Mouse (Mus musculus) liver, embryonic 11.5 days (tissue): ENCODE measurements around the gene Aida. TPM values are rescaled to one million over a fixed set of nuclear protein-coding genes. Genes with fewer than 3 reads are reported as not detected.

Experiments used
- ATAC-seq: fragments of 200-750 bp; cut with Nextera tagmentation; replicated peaks from 2 replicates; pipeline ENCODE4 v1.8.0; 2017; ENCODE audit warnings: moderate number of reproducible peaks, mild to moderate bottlenecking, moderate TSS enrichment, moderate library complexity; ENCODE audit not compliant: low FRiP score
- DNase-seq: peaks from one replicate; pipeline ENCODE4 v3.0.0-alpha.2; 2017; ENCODE audit warnings: low spot score
- H3K27ac ChIP-seq: fragments of 300-500 bp; sonication (generic); 2 replicates; pipeline ENCODE4 v1.5.1; 2014; ENCODE audit warnings: mild to moderate bottlenecking, low read depth, low read length, control low read depth
- H3K27me3 ChIP-seq: fragments of 300-500 bp; sonication (generic); replicated peaks from 2 replicates; pipeline ENCODE4 v1.6.1; 2014; ENCODE audit warnings: low read length, mixed read lengths; ENCODE audit not compliant: control insufficient read depth, insufficient read depth
- H3K36me3 ChIP-seq: fragments of 300-500 bp; sonication (generic); 2 replicates; pipeline ENCODE4 v1.6.1; 2014; ENCODE audit warnings: mild to moderate bottlenecking, low read length, moderate library complexity, mixed read lengths; ENCODE audit not compliant: control insufficient read depth, insufficient read depth
- H3K4me1 ChIP-seq: fragments of 300-500 bp; sonication (generic); replicated peaks from 2 replicates; pipeline ENCODE4 v1.6.1; 2014; ENCODE audit warnings: low read length, mixed read lengths; ENCODE audit not compliant: control insufficient read depth, insufficient read depth
- H3K4me2 ChIP-seq: fragments of 300-500 bp; sonication (generic); 2 replicates; pipeline ENCODE4 v1.6.1; 2014; ENCODE audit warnings: mild to moderate bottlenecking, control low read depth, moderate library complexity
- H3K4me3 ChIP-seq: fragments of 300-500 bp; sonication (generic); 2 replicates; pipeline ENCODE4 v1.5.1; 2014; ENCODE audit warnings: low read depth, low read length, control low read depth
- H3K9ac ChIP-seq: fragments of 300-500 bp; sonication (generic); 2 replicates; pipeline ENCODE4 v1.6.1; 2014; ENCODE audit warnings: low read depth, low read length, control low read depth
- H3K9me3 ChIP-seq: fragments of 300-500 bp; sonication (generic); 2 replicates; pipeline ENCODE4 v1.6.1; 2016; ENCODE audit warnings: low read length, inconsistent platforms, mixed read lengths; ENCODE audit not compliant: control insufficient read depth
- WGBS: fragments of 180-500 bp; shearing (Covaris S2); extraction: QIAGEN DNeasy Blood & Tissue Kit; methylation state at CpG from one replicate; pipeline ENCODE4 v1.1.7; 2014; 5-methylcytosine and 5-hydroxymethylcytosine counted together
- polyA plus RNA-seq: library from polyadenylated mRNA; unstranded; fragments of >200 nt; fragmentation: Nextera tagmentation; extraction: Ambion mirVana; gene quantifications from 2 replicates; pipeline ENCODE4 v1.2.1, GENCODE M21; 2014

Aida gene
- polyA plus RNA-seq, 1 experiment from 2014 or later: 21.1 TPM

DNA sequence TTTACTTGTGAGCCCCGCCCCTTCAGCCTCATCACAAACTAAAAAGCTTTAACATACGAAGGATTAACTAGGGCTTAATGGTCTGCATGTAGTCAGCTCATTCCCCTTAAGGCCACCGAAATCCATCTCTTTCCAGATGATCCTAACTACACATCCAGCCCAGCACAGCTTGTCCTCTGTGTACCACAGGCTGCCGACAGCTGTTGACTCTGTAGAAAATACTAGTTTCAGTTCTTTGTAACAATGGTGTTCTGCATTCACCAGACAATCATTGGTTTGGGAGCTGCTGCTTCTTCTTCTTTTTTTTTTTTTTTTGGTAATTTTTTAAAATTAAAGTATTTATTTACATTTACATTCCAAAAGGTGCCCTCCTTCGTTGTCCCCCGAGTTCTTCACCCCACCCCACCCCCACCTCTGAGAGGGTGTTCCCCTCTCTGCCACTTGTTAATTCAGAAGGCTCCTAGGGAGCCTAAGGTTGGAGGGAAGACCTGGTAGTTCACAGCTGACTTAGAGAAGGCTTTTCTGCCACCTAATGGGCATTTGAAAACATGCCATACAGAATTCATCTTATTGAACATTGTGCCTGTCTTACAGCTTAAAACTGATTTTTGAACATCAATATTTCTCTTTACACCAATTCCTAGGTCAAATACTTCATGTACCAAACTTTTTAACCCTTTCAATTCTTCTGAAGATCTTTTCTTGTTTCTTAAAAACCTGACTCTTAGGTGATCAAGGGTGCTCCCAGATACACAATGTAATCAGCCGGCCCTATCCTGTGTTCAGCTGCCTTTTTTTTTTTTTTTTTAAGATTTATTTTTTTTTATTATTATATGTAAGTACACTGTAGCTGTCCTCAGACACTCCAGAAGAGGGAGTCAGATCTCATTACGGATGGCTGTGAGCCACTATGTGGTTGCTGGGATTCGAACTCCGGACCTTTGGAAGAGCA, 23.2 kb upstream of the Aida start:
- DNase-seq: no peak
- 59% methylated on average over 10 of the region's 10 CpGs for WGBS
- H3K9me3 ChIP-seq: no peaks in the 10 kb centered on the region
- H3K4me1 ChIP-seq: no peaks in the 10 kb centered on the region
- H3K27ac ChIP-seq: no peak overlapping the region
- ATAC-seq: 0 out of 2 replicates have a peak, but pooled peaks have one; percentile 58
- no peak overlapping the region for H3K4me2 ChIP-seq
- no peaks in the 10 kb centered on the region for H3K27me3 ChIP-seq
- H3K36me3 ChIP-seq: no peaks in the 10 kb centered on the region
- H3K4me3 ChIP-seq: no peak overlapping the region
- no peak overlapping the region for H3K9ac ChIP-seq

DNA sequence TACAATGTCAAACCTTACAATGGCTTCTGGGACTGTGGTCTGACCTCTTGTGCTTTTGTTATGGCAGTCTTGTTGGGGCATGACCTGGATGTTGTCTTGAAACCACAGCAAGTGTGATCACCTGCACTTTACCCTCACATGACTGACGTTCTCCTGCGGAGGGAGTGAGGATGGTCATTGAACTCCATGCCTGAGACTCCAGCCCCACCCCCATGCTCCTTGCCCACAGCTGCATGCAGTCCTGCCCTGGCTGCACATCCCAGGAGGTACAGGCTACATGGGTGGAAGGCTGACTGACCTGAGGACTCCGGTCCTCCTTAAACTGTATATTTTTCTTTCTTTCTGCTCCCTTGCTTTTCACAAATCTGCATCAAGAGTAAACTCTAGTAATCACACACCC, 22.0 kb upstream of the Aida start:
- ATAC-seq: no peak

DNA sequence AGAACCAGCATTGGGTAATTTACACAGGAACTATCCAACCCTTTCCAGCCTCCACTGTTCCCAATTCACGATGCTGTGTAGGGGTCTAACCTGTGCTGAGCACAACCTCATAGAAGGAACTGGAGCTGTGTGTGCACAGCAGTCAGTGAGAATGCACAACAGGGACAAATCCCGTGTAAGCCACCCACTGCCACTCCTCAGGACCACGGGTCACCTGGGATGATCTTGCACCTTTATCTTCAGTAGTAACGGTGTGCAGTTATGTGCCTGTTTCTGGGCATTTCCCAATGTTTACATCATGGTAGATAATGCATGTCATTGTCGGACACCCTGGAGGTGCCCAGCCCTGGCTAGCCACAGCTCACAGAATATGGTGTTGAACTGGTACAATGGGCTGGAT, 20.6 kb upstream of the Aida start:
- Histone ChIP-seq H3K4me1 (no peaks in the 10 kb centered on the region), H3K27ac (no peak overlapping the region), H3K9me3 (no peaks in the 10 kb centered on the region), H3K36me3 (peaks cover 7% of the 10 kb centered on the region; the same call in 1 of the 2 replicates), H3K4me2 (no peak overlapping the region), H3K9ac (no peak overlapping the region), H3K27me3 (no peaks in the 10 kb centered on the region), H3K4me3 (no peak overlapping the region)
- ATAC-seq (no peak), DNase-seq (no peak)
- WGBS: 63% methylated on average over 5 of the region's 5 CpGs

More for the DNA sequence above, 22.0 kb upstream of the Aida start:
- H3K27ac ChIP-seq: no peak overlapping the region
- H3K9ac ChIP-seq: no peak overlapping the region
- H3K36me3 ChIP-seq: 0 out of 2 replicates have a peak, but pooled peaks cover 2% of the 10 kb centered on the region
- H3K27me3 ChIP-seq: no peaks in the 10 kb centered on the region
- no peak overlapping the region for H3K4me2 ChIP-seq
- 75% methylated on average over 3 of the region's 3 CpGs for WGBS
- no peak for DNase-seq
- H3K4me1 ChIP-seq: no peaks in the 10 kb centered on the region
- no peaks in the 10 kb centered on the region for H3K9me3 ChIP-seq
- no peak overlapping the region for H3K4me3 ChIP-seq

DNA sequence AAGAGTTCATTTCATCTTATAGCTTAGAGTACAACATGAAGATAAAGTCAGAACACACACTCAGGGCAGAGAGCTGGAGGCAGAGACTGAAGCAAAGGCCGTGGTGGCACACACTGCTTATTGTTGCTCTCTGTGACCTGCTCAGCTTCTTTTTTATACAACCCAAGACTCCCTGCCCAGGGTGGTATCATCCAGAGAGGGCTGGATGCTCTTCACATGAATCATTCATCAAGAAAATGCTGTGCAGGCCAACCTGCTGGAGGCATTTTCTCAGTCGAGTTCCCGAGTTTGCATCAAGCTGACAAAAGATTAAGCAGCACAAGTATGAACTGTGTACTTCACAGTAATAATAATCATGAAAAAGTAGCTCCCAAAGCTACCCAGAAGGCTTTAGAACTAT, 8.0 kb upstream of the Aida start:
- Histone ChIP-seq H3K27ac (no peak overlapping the region), H3K9me3 (no peaks in the 10 kb centered on the region), H3K4me1 (no peaks in the 10 kb centered on the region), H3K4me3 (no peak overlapping the region), H3K27me3 (no peaks in the 10 kb centered on the region), H3K4me2 (no peak overlapping the region), H3K36me3 (peaks cover 36% of the 10 kb centered on the region), H3K9ac (no peak overlapping the region)
- 84% methylated on average over 3 of the region's 3 CpGs for WGBS
- DNase-seq (no peak), ATAC-seq (no peak)

DNA sequence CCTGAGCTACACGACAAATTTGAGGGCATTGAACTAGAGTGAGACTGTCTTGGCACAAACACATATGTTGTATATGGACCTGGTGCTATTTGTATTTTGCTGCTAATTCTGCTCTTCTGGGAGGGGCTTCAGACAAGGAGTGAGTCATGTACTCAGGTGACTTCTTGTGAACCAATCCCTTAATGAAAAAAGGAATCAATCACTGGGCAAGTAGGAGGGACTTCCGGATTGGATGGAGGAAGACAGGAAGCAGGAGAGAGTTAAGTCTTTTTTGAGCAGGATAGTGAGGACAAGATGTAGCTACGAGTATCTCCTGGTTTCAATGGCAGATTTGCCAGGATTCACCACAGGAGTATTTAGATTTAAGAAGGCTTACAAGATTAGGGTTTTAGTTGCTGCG, 6.8 kb upstream of the Aida start:
- no peak for DNase-seq
- H3K4me3 ChIP-seq: no peak overlapping the region
- no peaks in the 10 kb centered on the region for H3K4me1 ChIP-seq
- no peak overlapping the region for H3K9ac ChIP-seq
- H3K36me3 ChIP-seq: peaks cover 28% of the 10 kb centered on the region
- no peaks in the 10 kb centered on the region for H3K27me3 ChIP-seq
- 93% methylated on average over 4 of the region's 4 CpGs for WGBS
- no peak for ATAC-seq
- H3K9me3 ChIP-seq: no peaks in the 10 kb centered on the region
- no peak overlapping the region for H3K4me2 ChIP-seq
- H3K27ac ChIP-seq: no peak overlapping the region

DNA sequence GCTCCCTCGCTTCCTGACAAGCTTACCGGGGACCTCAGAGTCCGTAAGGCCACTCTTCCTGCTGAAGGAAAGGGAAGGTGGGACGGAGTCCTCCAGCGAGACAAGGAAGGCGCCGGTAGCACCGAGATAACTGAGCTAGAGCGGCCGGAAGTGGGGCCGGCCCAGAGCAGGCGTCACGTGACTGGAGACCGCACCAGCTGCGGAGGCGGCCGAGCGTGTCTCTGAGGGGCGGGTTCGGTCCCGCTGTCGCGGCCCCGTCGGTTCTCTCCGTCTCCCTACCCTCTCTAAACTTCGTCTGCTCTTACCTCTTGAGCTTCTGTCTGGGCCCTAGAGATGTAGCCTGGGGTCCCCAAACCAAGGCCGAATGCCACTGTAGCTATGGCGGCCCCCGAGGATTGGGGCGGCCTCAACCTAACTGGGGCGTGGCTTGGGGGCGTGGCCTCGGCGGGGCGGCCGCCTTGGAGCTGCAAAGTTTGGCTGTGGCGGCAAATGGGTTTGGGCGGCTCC, 540 bp downstream of the Aida start, which contains the start of gene Brox:
Gene Brox, minus strand, starts transcription at position 393 of the 507 bp plus-strand sequence.
- Histone ChIP-seq H3K9ac (peak within 1 kb of the TSS; percentile 54), H3K4me2 (peak within 1 kb of the TSS; percentile 60), H3K4me1 (no peaks in the 10 kb centered on the region), H3K27me3 (no peaks in the 10 kb centered on the region), H3K9me3 (no peaks in the 10 kb centered on the region), H3K36me3 (no peaks in the 10 kb centered on the region), H3K27ac (peak within 1 kb of the TSS; percentile 36; the same call in 1 of the 2 replicates), H3K4me3 (peak within 1 kb of the TSS; percentile 57)
- peak; percentile 97 for DNase-seq
- peak; percentile 87 for ATAC-seq
- under 1% methylated on average over 39 of the region's 39 CpGs for WGBS

DNA sequence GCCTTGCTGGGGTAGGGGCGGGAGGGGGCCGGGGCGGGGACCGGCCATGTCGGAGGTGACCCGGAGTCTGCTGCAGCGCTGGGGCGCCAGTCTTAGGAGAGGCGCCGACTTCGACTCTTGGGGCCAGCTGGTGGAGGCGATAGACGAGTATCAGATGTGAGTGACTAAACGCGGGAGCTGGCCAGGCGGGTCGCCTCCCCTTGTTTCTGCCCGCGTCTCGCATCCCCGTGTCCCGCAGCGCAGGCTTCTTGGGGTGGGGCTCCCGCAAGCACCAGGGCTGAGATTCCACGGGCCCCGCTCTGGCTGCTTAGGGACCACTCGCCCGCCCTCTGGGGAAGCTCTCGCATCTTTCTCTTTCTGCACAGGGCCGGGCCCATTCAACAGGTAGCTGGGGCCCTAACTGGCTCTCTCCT, 1.1 kb downstream of the Aida start:
- Histone ChIP-seq H3K36me3 (no peaks in the 10 kb centered on the region), H3K27ac (peak overlapping the region; percentile 36; the same call in 1 of the 2 replicates), H3K4me2 (peak overlapping the region; percentile 60), H3K4me1 (no peaks in the 10 kb centered on the region), H3K27me3 (no peaks in the 10 kb centered on the region), H3K9me3 (no peaks in the 10 kb centered on the region), H3K9ac (peak overlapping the region; percentile 54), H3K4me3 (peak overlapping the region; percentile 57)
- DNase-seq (peak; percentile 75), ATAC-seq (peak; percentile 60)
- WGBS: under 1% methylated on average over 30 of the region's 30 CpGs

DNA sequence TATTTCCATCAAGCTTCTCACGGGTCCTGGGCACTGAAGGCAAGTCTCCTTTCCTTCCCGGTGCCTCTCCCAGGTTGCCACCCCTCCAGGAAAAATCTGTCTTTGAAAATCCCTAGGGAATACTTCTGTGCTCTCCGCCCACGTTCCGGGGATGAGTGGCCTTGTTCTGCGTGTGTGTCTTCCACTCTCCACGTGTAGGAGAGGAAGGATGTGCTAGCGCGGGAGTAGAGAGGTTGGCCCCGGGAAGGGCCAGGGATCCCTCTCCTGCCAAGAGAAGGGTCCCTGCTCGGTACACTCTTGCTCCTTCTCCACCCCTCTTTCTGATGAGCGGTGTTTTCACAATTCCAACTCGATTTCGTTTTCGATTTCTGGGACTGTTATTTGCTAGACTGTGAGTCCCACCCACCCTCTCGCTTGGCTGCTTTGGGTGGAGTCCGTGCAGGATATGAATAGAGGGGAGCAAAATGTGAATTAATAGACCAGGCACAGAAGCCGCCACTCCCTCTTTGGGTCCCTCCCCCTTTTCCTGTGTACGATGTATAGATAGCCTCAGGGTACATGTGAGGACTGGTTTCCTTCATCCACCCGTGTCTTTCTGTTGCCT, 1.6 kb downstream of the Aida start:
- Histone ChIP-seq H3K4me3 (peak overlapping the region; percentile 57), H3K9ac (peak overlapping the region; percentile 54), H3K9me3 (no peaks in the 10 kb centered on the region), H3K4me2 (peak overlapping the region; percentile 60), H3K27me3 (no peaks in the 10 kb centered on the region), H3K27ac (peak overlapping the region; percentile 36; the same call in 1 of the 2 replicates), H3K4me1 (no peaks in the 10 kb centered on the region), H3K36me3 (no peaks in the 10 kb centered on the region)
- WGBS: under 1% methylated on average over 20 of the region's 20 CpGs
- peak; percentile 60 for ATAC-seq
- peak; percentile 64 for DNase-seq
